Mouse (Mus musculus) thymus, adult 2 months (tissue): ENCODE data around the gene B230219D22Rik. TPM values are rescaled to one million over a fixed set of nuclear protein-coding genes. Genes with fewer than 3 reads are reported as not detected.

Experiments
- DNase-seq: peaks from one replicate; pipeline ENCODE4 v3.0.0; 2021
- H3K27ac ChIP-seq: fragments of 200-500 bp; 2 replicates; pipeline ENCODE4 v1.5.1; 2012; ENCODE audit warnings: low read length, control low read depth; ENCODE audit not compliant: control insufficient read depth, insufficient read depth
- H3K27me3 ChIP-seq: fragments of 200-500 bp; 2 replicates; pipeline ENCODE4 v1.6.1; 2012; ENCODE audit warnings: mild to moderate bottlenecking, low read length, moderate library complexity, mixed read lengths; ENCODE audit not compliant: control insufficient read depth, insufficient read depth
- H3K36me3 ChIP-seq: fragments of 200-500 bp; 2 replicates; pipeline ENCODE4 v1.6.1; 2012; ENCODE audit warnings: mild to moderate bottlenecking, low read length, moderate library complexity; ENCODE audit not compliant: control insufficient read depth, insufficient read depth
- H3K4me1 ChIP-seq: fragments of 200-500 bp; replicated peaks from 2 replicates; pipeline ENCODE4 v1.6.1; 2012; ENCODE audit warnings: low read length; ENCODE audit not compliant: control insufficient read depth, insufficient read depth
- H3K4me3 ChIP-seq: fragments of 200-500 bp; 2 replicates; pipeline ENCODE4 v1.5.1; 2012; ENCODE audit warnings: mild to moderate bottlenecking, low read length, control low read depth, moderate library complexity; ENCODE audit not compliant: control insufficient read depth, insufficient read depth
- CTCF ChIP-seq: fragments of 200-500 bp; IDR thresholded peaks from 2 replicates; pipeline ENCODE4 v1.5.1; 2012; ENCODE audit warnings: mild to moderate bottlenecking, control low read depth, low read length, moderate library complexity, borderline replicate concordance; ENCODE audit not compliant: control insufficient read depth, poor library complexity, insufficient read depth; ENCODE audit errors: extremely low read depth
- POLR2A ChIP-seq: fragments of 200-500 bp; IDR thresholded peaks from 2 replicates; pipeline ENCODE4 v1.6.1; 2012; ENCODE audit warnings: mild to moderate bottlenecking, low read length, control low read depth, moderate library complexity; ENCODE audit not compliant: control insufficient read depth, poor library complexity, insufficient read depth; ENCODE audit errors: extremely low read depth
- WGBS: fragments of 180-500 bp; shearing (Covaris S2); methylation state at CpG from one replicate; pipeline ENCODE4 v1.1.7; 2018; 5-methylcytosine and 5-hydroxymethylcytosine counted together
- polyA plus RNA-seq: library from polyadenylated mRNA; depleted of rRNA; stranded (reverse); fragments of >200 nt; gene quantifications from 2 replicates; pipeline ENCODE4 v1.2.3, GENCODE M21; 2012; rRNA removed

B230219D22Rik gene
- polyA plus RNA-seq, 1 experiment, result 62.1 TPM

- 97% methylated on average over 8 of the region's 8 CpGs for WGBS
- H3K36me3 ChIP-seq, result no peaks in the 10 kb centered on the region
These were observed 45.0 kb downstream of the B230219D22Rik start for GRCm38 (mm10) chr13:55737885-55738284.

GRCm38 (mm10) chr13:55742306-55742705, 49.4 kb downstream of the B230219D22Rik start:
- TF ChIP-seq POLR2A, result no peak
- Histone ChIP-seq H3K36me3 (no peaks in the 10 kb centered on the region), H3K4me1 (no peaks in the 10 kb centered on the region), H3K4me3 (no peak overlapping the region), H3K27ac (no peak overlapping the region), H3K27me3 (no peaks in the 10 kb centered on the region)
- no peak for DNase-seq
- 96% methylated on average over 8 of the region's 8 CpGs for WGBS

More at GRCm38 (mm10) chr13:55737885-55738284, 45.0 kb downstream of the B230219D22Rik start:
- no peak for TF ChIP-seq CTCF
- TF ChIP-seq POLR2A, result no peak
- no peaks in the 10 kb centered on the region for H3K4me1 ChIP-seq
- DNase-seq, result no peak
- H3K27ac ChIP-seq, result no peak overlapping the region
- no peaks in the 10 kb centered on the region for H3K27me3 ChIP-seq
- no peak overlapping the region for H3K4me3 ChIP-seq

Other genes starting within 250 kb of the B230219D22Rik start
- gene Grk6, start 248.1 kb upstream of the B230219D22Rik start, polyA plus RNA-seq, result 228 and 238 TPM in 2 replicates
- 33.8 and 52.2 TPM in 2 replicates for gene Prr7, start 228.9 kb upstream of the B230219D22Rik start, polyA plus RNA-seq
- gene Dbn1, start 205.0 kb upstream of the B230219D22Rik start, polyA plus RNA-seq, result 7.8 and 9.8 TPM in 2 replicates
- 25.6 and 29.5 TPM in 2 replicates for gene Pdlim7, start 179.4 kb upstream of the B230219D22Rik start, polyA plus RNA-seq
- 18.2 and 21.9 TPM in 2 replicates for gene Dok3, start 163.8 kb upstream of the B230219D22Rik start, polyA plus RNA-seq
- gene Ddx41, start 156.5 kb upstream of the B230219D22Rik start, polyA plus RNA-seq, result 97.8 and 100.0 TPM in 2 replicates
- gene Fam193b, start 122.0 kb upstream of the B230219D22Rik start, polyA plus RNA-seq, result 381 and 409 TPM in 2 replicates
- 73.4 and 76.8 TPM in 2 replicates for gene Tmed9, start 119.4 kb upstream of the B230219D22Rik start, polyA plus RNA-seq
- 45.3 and 47.2 TPM in 2 replicates for gene B4galt7, start 93.2 kb upstream of the B230219D22Rik start, polyA plus RNA-seq
- gene Caml, start 70.1 kb upstream of the B230219D22Rik start, polyA plus RNA-seq, result 15.7 and 17.8 TPM in 2 replicates
- 25.3 and 29.5 TPM in 2 replicates for gene Ddx46, start 58.1 kb upstream of the B230219D22Rik start, polyA plus RNA-seq
- 48.9 and 50.8 TPM in 2 replicates for gene Txndc15, start 21.5 kb downstream of the B230219D22Rik start, polyA plus RNA-seq
- 12.6 and 18.2 TPM in 2 replicates for gene Pcbd2, start 34.2 kb downstream of the B230219D22Rik start, polyA plus RNA-seq
- gene Catsper3, start 91.4 kb downstream of the B230219D22Rik start, polyA plus RNA-seq, result not detected in 2 replicates
- gene Pitx1, start 143.1 kb downstream of the B230219D22Rik start, polyA plus RNA-seq, result 0.07 TPM in 1 of 2 replicates, not detected in the other